Mouse (Mus musculus) CH12.LX (cell line): ENCODE results near the gene Acsbg1.
"Not testable (repeated sequence)": the region's sequence is repeated elsewhere in the genome, so short reads cannot be mapped to it uniquely, and the experiment has no call there.

ENCODE experiments used
- CHD1 ChIP-seq: IDR thresholded peaks from 2 replicates; pipeline ENCODE4 v1.6.1; 2012; ENCODE audit warnings: low read depth, low read length, improper control_type of control experiment, inconsistent platforms
- CHD2 ChIP-seq: IDR thresholded peaks from 2 replicates; pipeline ENCODE4 v1.6.1; 2011; ENCODE audit warnings: low read length, improper control_type of control experiment
- CTCF ChIP-seq, 2 experiments: IDR thresholded peaks in 1 of 2; conservative IDR thresholded peaks in 1 of 2; 2 replicates each; pipeline ENCODE4 v1.5.1; 2011 to 2012; ENCODE audit warnings: low read depth in 2 of 2, low read length in 2 of 2, improper control_type of control experiment in 1 of 2, inconsistent platforms in 1 of 2, mild to moderate bottlenecking in 1 of 2, moderate library complexity in 1 of 2
- EP300 ChIP-seq: IDR thresholded peaks from 2 replicates; pipeline ENCODE4 v1.6.1; 2011; ENCODE audit warnings: low read length, improper control_type of control experiment
- MAFK ChIP-seq: IDR thresholded peaks from 2 replicates; pipeline ENCODE4 v1.6.1; 2011; ENCODE audit warnings: low read length, improper control_type of control experiment; ENCODE audit not compliant: insufficient replicate concordance
- MAZ ChIP-seq: IDR thresholded peaks from 2 replicates; pipeline ENCODE4 v1.6.1; 2012; ENCODE audit warnings: low read depth, mild to moderate bottlenecking, inconsistent platforms, low read length, improper control_type of control experiment, moderate library complexity
- MXI1 ChIP-seq: IDR thresholded peaks from 2 replicates; pipeline ENCODE4 v1.6.1; 2011; ENCODE audit warnings: mild to moderate bottlenecking, low read depth, low read length, improper control_type of control experiment
- POLR2A ChIP-seq: IDR thresholded peaks from 2 replicates; pipeline ENCODE4 v1.6.1; 2011; ENCODE audit warnings: low read depth, mild to moderate bottlenecking, improper control_type of control experiment, low read length
- POLR2AphosphoS2 ChIP-seq: IDR thresholded peaks from 2 replicates; pipeline ENCODE4 v1.6.1; 2011; ENCODE audit warnings: low read depth, low read length, improper control_type of control experiment
- SIN3A ChIP-seq: IDR thresholded peaks from 2 replicates; pipeline ENCODE4 v1.6.1; 2012; ENCODE audit warnings: low read length, improper control_type of control experiment, inconsistent platforms
- ZNF384 ChIP-seq: IDR thresholded peaks from 2 replicates; pipeline ENCODE4 v1.6.1; 2012; ENCODE audit warnings: low read depth, low read length, improper control_type of control experiment, inconsistent platforms

GRCm38 (mm10) chr9:54691241-54691805 is 29.7 kb upstream of the Acsbg1 start:
- TF ChIP-seq CTCF (conservative IDR thresholded peaks at IDR 0.05 in 1 of 2, IDR thresholded peaks at IDR 0.05 in 1 of 2; ENCODE audit: low read depth in 2 of 2, low read length in 2 of 2); MAFK; SIN3A; ZNF384; POLR2A; CHD1; MXI1; CHD2; POLR2AphosphoS2; MAZ; EP300: not testable (repeated sequence)
